Mouse (Mus musculus): ENCODE results near the gene Chmp1a. TPM values are rescaled to one million over a fixed set of nuclear protein-coding genes. Genes with fewer than 3 reads are reported as not detected.
"Not testable (repeated sequence)": the region's sequence is repeated elsewhere in the genome, so short reads cannot be mapped to it uniquely, and the experiment has no call there.

The Chmp1a gene
- 44.4 and 57.1 TPM in 2 replicates for total RNA-seq (2014; fragmentation: Nextera tagmentation)
- 25.8 and 34.0 TPM in 2 replicates for total RNA-seq (2017)

- ATAC-seq (replicated peaks; ENCODE audit: low FRiP score, low TSS enrichment, poor library complexity, severe bottlenecking), result peak; percentile 70
Observed at GRCm38 (mm10) chr8:123212321-123213117, at the start of gene Chmp1a, which contains the start of gene Spata33. TSS of gene Chmp1a (minus strand) at chr8:123212763. TSS of gene Spata33 (plus strand) at chr8:123212832.

DNA sequence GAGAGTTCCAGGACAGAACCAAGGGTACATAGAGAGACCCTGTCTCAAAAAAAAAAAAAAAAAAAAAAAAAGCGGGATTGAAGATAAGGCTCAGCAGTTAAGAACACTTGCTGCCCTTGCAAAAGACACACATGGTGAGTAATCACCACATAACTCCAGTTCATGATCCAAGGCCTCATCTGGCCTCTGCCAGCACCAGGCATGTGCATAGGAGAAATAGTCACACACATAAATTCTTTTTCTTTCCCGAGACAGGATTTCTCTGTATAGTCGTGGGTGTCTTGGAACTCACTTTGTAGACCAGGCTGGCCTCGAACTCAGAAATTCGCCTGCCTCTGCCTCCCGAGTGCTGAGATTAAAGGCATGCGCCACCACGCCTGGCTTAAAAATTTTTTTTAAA, 45.0 kb upstream of the Chmp1a start:
- ATAC-seq (replicated peaks; ENCODE audit: low FRiP score, low TSS enrichment, poor library complexity, severe bottlenecking), result not testable (repeated sequence)

- ATAC-seq (replicated peaks; ENCODE audit: low FRiP score, low TSS enrichment, poor library complexity, severe bottlenecking), result no peak
Observed at GRCm38 (mm10) chr8:123257114-123257513, 44.6 kb upstream of the Chmp1a start.

- ATAC-seq (replicated peaks; ENCODE audit: low FRiP score, low TSS enrichment, poor library complexity, severe bottlenecking), result peak; percentile 45; the same call in 1 of the 2 replicates
Observed at GRCm38 (mm10) chr8:123255170-123255569, 42.6 kb upstream of the Chmp1a start.

- ATAC-seq (replicated peaks; ENCODE audit: low FRiP score, low TSS enrichment, poor library complexity, severe bottlenecking), result peak; percentile 62
Observed at GRCm38 (mm10) chr8:123254099-123254885, 41.7 kb upstream of the Chmp1a start, which contains the start of the genes Zfp276 and Vps9d1. TSS of gene Zfp276 (plus strand) at chr8:123254195. TSS of gene Vps9d1 (minus strand) at chr8:123254348.

DNA sequence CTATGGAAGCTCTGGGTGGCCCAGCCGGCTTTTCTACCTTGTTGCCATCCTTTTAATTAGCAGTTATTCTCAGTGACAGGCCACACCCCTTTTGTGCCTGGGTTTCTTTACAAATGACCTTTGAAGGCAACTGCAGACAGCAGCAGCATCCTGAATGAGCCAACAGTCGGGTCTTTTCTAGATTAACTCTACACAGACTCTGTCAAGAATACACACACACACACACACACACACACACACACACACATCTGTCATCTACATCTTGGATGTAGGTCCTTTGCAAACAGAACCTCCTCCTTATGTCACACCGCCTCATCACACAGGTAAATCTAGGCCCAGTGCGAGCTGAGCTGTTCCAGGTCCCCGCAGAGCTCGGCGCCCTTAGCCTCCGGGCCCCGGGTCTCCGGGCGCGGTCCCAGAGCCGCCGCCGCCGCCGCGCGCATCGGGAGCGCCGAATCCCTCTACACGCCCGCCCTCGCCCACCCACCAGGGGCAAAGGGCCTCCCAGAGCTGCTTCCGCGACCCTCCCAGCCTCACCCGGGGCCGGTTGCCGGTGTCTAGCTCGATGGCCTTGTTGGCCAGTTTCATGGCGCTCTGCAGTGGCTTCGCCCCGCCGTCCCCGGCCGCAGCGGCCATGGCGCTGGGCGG, 41.0 kb upstream of the Chmp1a start:
- ATAC-seq (replicated peaks; ENCODE audit: low FRiP score, low TSS enrichment, poor library complexity, severe bottlenecking), result no peak

- no peak for ATAC-seq (replicated peaks; ENCODE audit: low FRiP score, low TSS enrichment, poor library complexity, severe bottlenecking)
Observed at GRCm38 (mm10) chr8:123252925-123253324, 40.4 kb upstream of the Chmp1a start.

GRCm38 (mm10) chr8:123250940-123251339, 38.4 kb upstream of the Chmp1a start:
- ATAC-seq (replicated peaks; ENCODE audit: low FRiP score, low TSS enrichment, poor library complexity, severe bottlenecking), result no peak

DNA sequence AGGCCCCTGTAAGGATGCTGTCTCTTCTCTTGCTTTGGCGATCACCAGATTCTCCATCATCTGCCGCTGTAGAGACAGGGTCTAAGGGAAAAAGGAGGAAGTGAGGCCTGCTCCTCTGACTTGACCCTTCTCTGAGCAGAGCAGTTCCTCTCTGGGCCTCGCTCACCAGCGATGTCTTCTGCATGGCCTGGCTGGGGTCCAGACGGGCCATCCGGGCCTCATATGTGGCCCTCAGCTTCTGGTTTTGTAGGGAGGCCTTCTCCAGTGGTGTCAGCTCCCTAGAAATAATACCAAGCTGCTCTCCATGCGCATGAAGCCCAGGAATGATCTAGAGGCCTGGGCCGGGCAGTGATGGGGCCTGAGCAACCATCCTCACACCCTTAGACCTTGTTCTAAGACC, 36.0 kb upstream of the Chmp1a start:
- ATAC-seq (replicated peaks; ENCODE audit: low FRiP score, low TSS enrichment, poor library complexity, severe bottlenecking), result no peak

DNA sequence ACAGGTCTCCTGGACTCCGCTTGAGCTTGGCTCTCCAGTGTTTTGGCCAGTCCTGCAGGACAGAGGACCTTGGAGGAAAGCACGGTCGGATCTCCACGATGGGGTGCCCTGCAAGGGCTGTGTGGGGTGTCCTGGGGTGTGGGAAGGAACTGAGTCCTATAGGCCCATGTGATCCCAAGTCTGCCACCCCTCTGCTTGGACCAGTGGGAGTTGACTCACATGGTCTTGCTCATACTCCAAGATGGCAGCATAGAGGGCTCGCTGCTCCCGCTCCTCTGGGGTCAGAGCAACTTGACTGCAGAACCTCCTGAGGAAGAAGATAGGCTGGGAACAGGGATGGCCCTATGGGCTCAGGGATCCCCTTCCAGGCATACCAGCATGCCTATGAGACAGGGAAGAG, 35.2 kb upstream of the Chmp1a start:
- no peak for ATAC-seq (replicated peaks; ENCODE audit: low FRiP score, low TSS enrichment, poor library complexity, severe bottlenecking)

DNA sequence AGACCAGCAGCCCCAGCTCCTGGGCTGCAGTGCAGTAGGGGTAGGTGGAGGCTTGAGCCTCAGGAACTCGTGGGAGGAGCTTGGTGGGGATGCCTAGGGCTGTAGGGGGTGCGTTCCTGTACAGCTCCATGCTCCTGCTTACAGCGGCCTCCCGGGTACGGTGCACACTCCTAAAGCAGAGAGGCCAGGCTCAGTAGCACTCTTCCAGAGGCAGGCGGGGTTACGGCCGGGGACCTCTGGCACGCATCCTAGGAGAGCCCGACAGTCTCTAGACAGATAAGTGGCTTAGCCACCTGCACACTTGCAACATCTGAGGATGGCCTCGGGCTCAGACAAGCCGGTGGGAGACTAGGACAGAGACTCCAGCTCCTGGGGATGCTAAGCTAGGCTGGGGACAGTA, 33.0 kb upstream of the Chmp1a start:
- ATAC-seq (replicated peaks; ENCODE audit: low FRiP score, low TSS enrichment, poor library complexity, severe bottlenecking), result no peak

DNA sequence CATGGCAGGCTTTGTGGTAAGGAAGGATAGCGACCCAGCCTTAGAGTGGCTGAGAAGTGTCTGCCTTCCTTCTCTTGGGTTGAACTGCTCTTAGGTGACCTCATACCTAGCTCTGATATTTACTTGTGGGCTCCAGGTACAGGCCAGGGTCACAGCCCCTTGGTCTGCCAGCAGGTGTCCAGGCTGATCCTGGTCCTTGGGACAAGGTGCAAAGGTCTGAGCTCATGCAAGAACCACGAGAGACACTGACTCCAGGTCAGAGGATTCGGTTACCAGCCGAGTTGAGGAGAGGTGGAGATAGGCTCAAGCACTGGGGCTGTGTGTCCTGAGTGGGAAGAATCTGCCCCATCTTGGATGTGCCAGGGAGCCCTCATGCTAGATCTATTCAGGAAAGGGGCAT, 31.8 kb upstream of the Chmp1a start:
- no peak for ATAC-seq (replicated peaks; ENCODE audit: low FRiP score, low TSS enrichment, poor library complexity, severe bottlenecking)

DNA sequence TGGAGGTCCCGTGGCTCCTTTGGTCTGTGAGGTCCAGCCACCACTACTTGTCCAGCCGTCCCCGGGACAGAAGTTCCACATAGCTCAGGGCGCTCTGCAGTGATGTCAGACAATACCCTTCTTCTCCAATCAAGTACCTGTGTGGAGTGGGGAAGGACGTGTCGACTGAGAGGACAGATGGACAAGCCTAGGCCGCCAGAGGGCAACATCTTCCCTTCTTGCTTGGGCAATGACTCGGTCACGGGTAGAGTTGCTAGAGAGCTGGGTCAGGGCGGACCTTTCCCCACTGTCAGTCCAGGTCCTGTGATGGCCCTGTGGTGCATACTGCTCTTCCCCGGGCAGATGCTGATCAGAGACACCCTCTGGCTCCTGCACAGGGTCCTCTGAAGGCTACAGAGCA, 30.5 kb upstream of the Chmp1a start:
- ATAC-seq (replicated peaks; ENCODE audit: low FRiP score, low TSS enrichment, poor library complexity, severe bottlenecking), result no peak

GRCm38 (mm10) chr8:123242107-123242923, 29.8 kb upstream of the Chmp1a start:
- no peak for ATAC-seq (replicated peaks; ENCODE audit: low FRiP score, low TSS enrichment, poor library complexity, severe bottlenecking)

- ATAC-seq (replicated peaks; ENCODE audit: low FRiP score, low TSS enrichment, poor library complexity, severe bottlenecking), result no peak
Observed at GRCm38 (mm10) chr8:123239398-123239797, 26.8 kb upstream of the Chmp1a start.

DNA sequence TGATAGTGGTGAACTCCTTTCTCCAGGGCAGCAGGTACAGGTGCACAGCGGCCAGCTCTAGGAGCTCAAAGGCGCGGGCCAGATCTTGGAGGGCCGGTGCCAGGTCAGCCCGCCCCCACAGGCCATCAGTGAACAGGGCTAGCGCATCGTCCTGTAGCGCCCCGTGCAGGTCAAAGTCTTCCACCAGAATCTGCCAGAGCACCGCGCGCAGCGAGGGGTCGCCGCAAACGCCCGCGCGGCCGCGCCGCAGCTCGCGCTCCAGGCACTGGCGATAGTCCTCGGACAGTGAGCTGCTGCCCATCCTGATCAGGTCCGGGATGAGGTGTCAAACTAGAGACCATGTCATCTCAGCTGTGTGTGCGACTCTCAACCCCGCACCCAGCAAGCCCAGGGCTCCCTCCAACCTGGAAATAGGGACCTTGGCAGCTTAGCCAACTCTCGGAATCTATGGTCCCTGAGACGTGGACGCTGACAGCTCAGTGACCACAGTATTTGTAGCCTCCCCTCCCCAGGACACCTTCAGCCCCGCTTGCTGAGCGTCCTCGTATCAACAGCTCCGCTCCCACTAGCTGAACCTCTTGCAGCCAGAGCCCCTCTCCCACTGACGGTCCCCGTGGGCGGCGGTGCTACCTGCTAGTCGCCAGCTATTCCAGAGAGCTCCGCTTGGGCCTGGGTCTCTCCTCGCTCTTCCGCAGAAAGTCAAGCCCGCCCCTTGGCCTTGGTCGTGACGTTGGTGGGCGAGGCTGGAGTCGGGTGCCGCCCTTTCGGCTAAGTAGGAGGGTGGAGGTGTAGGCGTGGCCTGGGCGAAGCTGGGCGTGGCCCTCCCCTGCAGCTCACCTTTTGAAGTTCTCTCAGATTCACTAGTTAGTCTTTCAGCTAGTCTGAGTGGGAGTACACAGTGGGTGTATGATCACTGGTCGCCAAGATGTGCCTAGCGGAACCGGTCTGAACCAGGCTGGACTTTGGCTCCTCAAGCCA, 23.2 kb upstream of the Chmp1a start, which contains the start of gene Spata2l:
TSS of gene Spata2l (minus strand) at position 714 of the 978 bp plus-strand sequence.
- peak; percentile 87 for ATAC-seq (replicated peaks; ENCODE audit: low FRiP score, low TSS enrichment, poor library complexity, severe bottlenecking)

GRCm38 (mm10) chr8:123234918-123235519, 22.5 kb upstream of the Chmp1a start:
- ATAC-seq (replicated peaks; ENCODE audit: low FRiP score, low TSS enrichment, poor library complexity, severe bottlenecking), result peak; percentile 5; the same call in 1 of the 2 replicates
